In the genomic region with DNA sequence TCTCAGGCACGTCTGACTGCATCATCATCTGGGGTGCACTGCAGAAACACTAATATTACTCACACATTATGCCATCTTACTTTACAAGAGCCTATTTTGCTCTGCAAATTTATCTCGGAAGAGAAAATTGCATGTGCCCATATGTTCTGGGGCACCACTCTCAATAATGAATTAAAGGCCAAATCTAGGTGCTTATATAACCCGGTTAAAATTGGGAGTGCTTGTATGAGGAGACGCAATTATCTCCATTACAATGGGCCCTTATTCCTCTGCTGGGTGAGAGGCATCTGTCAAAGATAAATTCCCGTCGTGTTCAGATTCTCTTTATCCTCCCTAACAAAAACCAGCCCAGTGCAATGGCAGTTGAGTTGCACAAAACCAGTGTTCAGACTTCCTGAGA, we compare ENCODE assay signal across 11 mouse cellular contexts. TPM values are rescaled to one million over a fixed set of nuclear protein-coding genes. Genes with fewer than 3 reads are reported as not detected.
A peak's percentile ranks its signal among the peaks of the same experiment; 100 is the strongest.
DNase-seq lines count a peak whose midpoint lies in the region; ATAC-seq lines count a peak whose summit lies in the region.
"Had no signal": no experiment of that assay in that cellular context is flagged by ENCODE, and none has a peak within 500 bp of the region (broad histone marks: within the 10 kb centered on the region; RNA-seq: fewer than 3 reads in every experiment).

No protein-coding gene starts in this region.

- no peak overlapping the region for H3K4me3 ChIP-seq in heart, embryonic 11.5 days (ENCODE audit: low read depth, low read length)
- H3K4me3 ChIP-seq in liver, embryonic 13.5 days (replicated peaks): no peak overlapping the region
- no peak overlapping the region for H3K4me3 ChIP-seq in liver, embryonic 12.5 days
- no peak overlapping the region for H3K4me3 ChIP-seq in forebrain, embryonic 12.5 days (replicated peaks)
- no peak overlapping the region for H3K4me3 ChIP-seq in midbrain, embryonic 15.5 days

- no peak overlapping the region for H3K9ac ChIP-seq in heart, embryonic 11.5 days (ENCODE audit: low read depth, low read length)
- H3K9ac ChIP-seq in liver, embryonic 13.5 days: no peak overlapping the region
- H3K9ac ChIP-seq in liver, embryonic 12.5 days: no peak overlapping the region
- no peak overlapping the region for H3K9ac ChIP-seq in forebrain, embryonic 12.5 days
- no peak overlapping the region for H3K9ac ChIP-seq in midbrain, embryonic 15.5 days

- H3K4me2 ChIP-seq in heart, embryonic 11.5 days: no peak overlapping the region
- H3K4me2 ChIP-seq in liver, embryonic 13.5 days: no peak overlapping the region
- no peak overlapping the region for H3K4me2 ChIP-seq in liver, embryonic 12.5 days
- H3K4me2 ChIP-seq in forebrain, embryonic 12.5 days: no peak overlapping the region
- H3K4me2 ChIP-seq in midbrain, embryonic 15.5 days: no peak overlapping the region

- no peaks in the 10 kb centered on the region for H3K9me3 ChIP-seq in heart, embryonic 11.5 days (replicated peaks; ENCODE audit: control insufficient read depth, low read length)
- no peaks in the 10 kb centered on the region for H3K9me3 ChIP-seq in liver, embryonic 13.5 days (replicated peaks)
- no peaks in the 10 kb centered on the region for H3K9me3 ChIP-seq in liver, embryonic 12.5 days (replicated peaks)
- H3K9me3 ChIP-seq in forebrain, embryonic 12.5 days: no peaks in the 10 kb centered on the region
- H3K9me3 ChIP-seq in midbrain, embryonic 15.5 days: no peaks in the 10 kb centered on the region

- ATAC-seq in heart, embryonic 11.5 days (replicated peaks; ENCODE audit: insufficient number of reproducible peaks, low FRiP score, low TSS enrichment): no peak
- no peak for ATAC-seq in liver, embryonic 13.5 days (ENCODE audit: low read depth)
- no peak for ATAC-seq in liver, embryonic 12.5 days
- ATAC-seq in forebrain, embryonic 12.5 days (ENCODE audit: low FRiP score): peak; percentile 36
- no peak for ATAC-seq in midbrain, embryonic 15.5 days (replicated peaks)

- H3K36me3 ChIP-seq in heart, embryonic 11.5 days (ENCODE audit: control insufficient read depth, insufficient read depth, low read length): no peaks in the 10 kb centered on the region
- no peaks in the 10 kb centered on the region for H3K36me3 ChIP-seq in liver, embryonic 13.5 days
- H3K36me3 ChIP-seq in liver, embryonic 12.5 days: no peaks in the 10 kb centered on the region
- H3K36me3 ChIP-seq in forebrain, embryonic 12.5 days (replicated peaks): no peaks in the 10 kb centered on the region
- H3K36me3 ChIP-seq in midbrain, embryonic 15.5 days (replicated peaks): no peaks in the 10 kb centered on the region

- peak overlapping the region; percentile 30 for H3K27ac ChIP-seq in heart, embryonic 11.5 days (ENCODE audit: low read depth, low read length)
- peak overlapping the region; percentile 29; the same call in 1 of the 2 replicates for H3K27ac ChIP-seq in liver, embryonic 13.5 days
- no peak overlapping the region for H3K27ac ChIP-seq in liver, embryonic 12.5 days
- H3K27ac ChIP-seq in forebrain, embryonic 12.5 days: peak overlapping the region; percentile 57
- peak overlapping the region; percentile 22; the same call in 1 of the 2 replicates for H3K27ac ChIP-seq in midbrain, embryonic 15.5 days

- H3K27me3 ChIP-seq in heart, embryonic 11.5 days (ENCODE audit: control insufficient read depth, insufficient read depth, low read length): no peaks in the 10 kb centered on the region; the same call in 1 of the 2 replicates
- H3K27me3 ChIP-seq in liver, embryonic 13.5 days: no peaks in the 10 kb centered on the region
- no peaks in the 10 kb centered on the region for H3K27me3 ChIP-seq in liver, embryonic 12.5 days (replicated peaks)
- H3K27me3 ChIP-seq in forebrain, embryonic 12.5 days: peaks cover 8% of the 10 kb centered on the region; the same call in 1 of the 2 replicates
- no peaks in the 10 kb centered on the region for H3K27me3 ChIP-seq in midbrain, embryonic 15.5 days (replicated peaks)

- peaks cover 13% of the 10 kb centered on the region for H3K4me1 ChIP-seq in heart, embryonic 11.5 days (ENCODE audit: control insufficient read depth, insufficient read depth, low read length)
- H3K4me1 ChIP-seq in liver, embryonic 13.5 days (replicated peaks): peaks cover 3% of the 10 kb centered on the region; the same call in 1 of the 2 replicates
- 0 out of 2 replicates have a peak, but pooled peaks cover 4% of the 10 kb centered on the region for H3K4me1 ChIP-seq in liver, embryonic 12.5 days
- H3K4me1 ChIP-seq in forebrain, embryonic 12.5 days: peaks cover 31% of the 10 kb centered on the region
- H3K4me1 ChIP-seq in midbrain, embryonic 15.5 days: peaks cover 17% of the 10 kb centered on the region; the same call in 1 of the 2 replicates

- intact Hi-C loops in heart, postnatal 25 days (cut with DNase I): no loop called here

- 24% methylated on average over 6 of the region's 6 CpGs for WGBS in heart, embryonic 11.5 days (ENCODE audit: insufficient replicate concordance)
- WGBS in liver, embryonic 13.5 days (ENCODE audit: insufficient replicate concordance): 59% methylated on average over 6 of the region's 6 CpGs
- WGBS in liver, embryonic 12.5 days (ENCODE audit: insufficient replicate concordance): 54% methylated on average over 6 of the region's 6 CpGs
- WGBS in forebrain, embryonic 12.5 days: 18% methylated on average over 6 of the region's 6 CpGs
- WGBS in midbrain, embryonic 15.5 days: 26% methylated on average over 6 of the region's 6 CpGs

- no peak for DNase-seq in heart, postnatal 25 days (ENCODE audit: low spot score)
- DNase-seq in liver, embryonic 13.5 days: no peak
- no peak for DNase-seq in T-cell, adult 2 months (ENCODE audit: low spot score)
- DNase-seq in adrenal gland, postnatal 25 days: no peak
- DNase-seq: gastrocnemius, postnatal 25 days; thymus, adult 18-20 months had no signal

RNA-seq across cellular contexts. Expression of a gene that starts 25.8 kb away (rescaled TPM):
- polyA plus RNA-seq in heart, embryonic 11.5 days (2014; fragmentation: Nextera tagmentation; extraction: Ambion mirVana): 2.4 and 2.5 TPM in 2 replicates
- under 1 TPM in 1 of 2 experiments, not detected in 1; 0.16 TPM for total RNA-seq in heart, postnatal 25 days (2021)
- polyA plus RNA-seq in liver, embryonic 13.5 days (2015; fragmentation: Nextera tagmentation; extraction: Ambion mirVana): 0.52 and 1.4 TPM in 2 replicates
- 0.54 and 0.91 TPM in 2 replicates for polyA plus RNA-seq in liver, embryonic 12.5 days (2016; fragmentation: Nextera tagmentation; extraction: Ambion mirVana)
- 0.24 TPM in 1 of 2 replicates, not detected in the other for polyA plus RNA-seq in forebrain, embryonic 12.5 days (2016; fragmentation: Nextera tagmentation; extraction: Ambion mirVana)
- polyA plus RNA-seq in midbrain, embryonic 15.5 days (2015; fragmentation: Nextera tagmentation; extraction: Ambion mirVana): 0.63 and 0.89 TPM in 2 replicates
- total RNA-seq in adrenal gland, postnatal 25 days (2021): not detected in 2 replicates
- total RNA-seq: gastrocnemius, postnatal 25 days; layer of hippocampus, postnatal 25 days had no signal

RNA-seq across cellular contexts. Expression of a gene that starts 28.8 kb away (rescaled TPM):
- polyA plus RNA-seq in heart, embryonic 11.5 days (2014; fragmentation: Nextera tagmentation; extraction: Ambion mirVana): 10.9 and 11.0 TPM in 2 replicates
- 1 to 10 TPM; 1.9 to 3.1 TPM for total RNA-seq in heart, postnatal 25 days (2021)
- polyA plus RNA-seq in liver, embryonic 13.5 days (2015; fragmentation: Nextera tagmentation; extraction: Ambion mirVana): 5.2 and 7.3 TPM in 2 replicates
- polyA plus RNA-seq in liver, embryonic 12.5 days (2016; fragmentation: Nextera tagmentation; extraction: Ambion mirVana): 5.6 and 6.1 TPM in 2 replicates
- 23.3 and 25.1 TPM in 2 replicates for polyA plus RNA-seq in forebrain, embryonic 12.5 days (2016; fragmentation: Nextera tagmentation; extraction: Ambion mirVana)
- 13.6 and 14.0 TPM in 2 replicates for polyA plus RNA-seq in midbrain, embryonic 15.5 days (2015; fragmentation: Nextera tagmentation; extraction: Ambion mirVana)
- 5.7 and 9.9 TPM in 2 replicates for total RNA-seq in adrenal gland, postnatal 25 days (2021)

RNA-seq across cellular contexts. Expression of a gene that starts 54.0 kb away (rescaled TPM):
- 1.4 and 2.7 TPM in 2 replicates for polyA plus RNA-seq in heart, embryonic 11.5 days (2014; fragmentation: Nextera tagmentation; extraction: Ambion mirVana)
- total RNA-seq in heart, postnatal 25 days (2021): not detected
- not detected in 2 replicates for polyA plus RNA-seq in liver, embryonic 13.5 days (2015; fragmentation: Nextera tagmentation; extraction: Ambion mirVana)
- 0.11 TPM in 1 of 2 replicates, not detected in the other for polyA plus RNA-seq in liver, embryonic 12.5 days (2016; fragmentation: Nextera tagmentation; extraction: Ambion mirVana)
- polyA plus RNA-seq in forebrain, embryonic 12.5 days (2016; fragmentation: Nextera tagmentation; extraction: Ambion mirVana): 0.21 and 0.24 TPM in 2 replicates
- not detected in 2 replicates for polyA plus RNA-seq in midbrain, embryonic 15.5 days (2015; fragmentation: Nextera tagmentation; extraction: Ambion mirVana)
- not detected in 2 replicates for total RNA-seq in adrenal gland, postnatal 25 days (2021)
- total RNA-seq: gastrocnemius, postnatal 25 days; layer of hippocampus, postnatal 25 days had no signal

RNA-seq across cellular contexts. Expression of a gene that starts 58.6 kb away (rescaled TPM):
- 4,075 and 4,306 TPM in 2 replicates for polyA plus RNA-seq in heart, embryonic 11.5 days (2014; fragmentation: Nextera tagmentation; extraction: Ambion mirVana)
- total RNA-seq in heart, postnatal 25 days (2021): 10 to 100 TPM; 12.3 to 15.2 TPM
- 185 and 233 TPM in 2 replicates for polyA plus RNA-seq in liver, embryonic 13.5 days (2015; fragmentation: Nextera tagmentation; extraction: Ambion mirVana)
- 372 and 384 TPM in 2 replicates for polyA plus RNA-seq in liver, embryonic 12.5 days (2016; fragmentation: Nextera tagmentation; extraction: Ambion mirVana)
- 802 and 947 TPM in 2 replicates for polyA plus RNA-seq in forebrain, embryonic 12.5 days (2016; fragmentation: Nextera tagmentation; extraction: Ambion mirVana)
- 344 and 374 TPM in 2 replicates for polyA plus RNA-seq in midbrain, embryonic 15.5 days (2015; fragmentation: Nextera tagmentation; extraction: Ambion mirVana)
- 54.9 and 56.7 TPM in 2 replicates for total RNA-seq in adrenal gland, postnatal 25 days (2021)
